ENCODE assay signal across 16 mouse cellular contexts in genomic region chr12:25293470-25294178, GRCm38 (mm10).
DNase-seq lines count a peak whose midpoint lies in the region; ATAC-seq and TF ChIP-seq lines count a peak whose summit lies in the region.
"Had no signal": no experiment of that assay in that cellular context is flagged by ENCODE, and none has a peak within 500 bp of the region (broad histone marks: within the 10 kb centered on the region; RNA-seq: fewer than 3 reads in every experiment).

No protein-coding gene starts in this region.

- TF ChIP-seq CTCF in heart, adult 2 months (IDR thresholded peaks at IDR 0.05): no peak
- no peak for TF ChIP-seq CTCF in brain, embryonic 14.5 days (IDR thresholded peaks at IDR 0.05; ENCODE audit: borderline replicate concordance, extremely low read depth, insufficient read depth, insufficient read length)
- no peak for TF ChIP-seq CTCF in lung, postnatal 0 days (IDR thresholded peaks at IDR 0.05)

- TF ChIP-seq EP300 in heart, adult 2 months (IDR thresholded peaks at IDR 0.05; ENCODE audit: insufficient read depth, low read depth, low read length): no peak
- TF ChIP-seq EP300 in lung, postnatal 0 days (IDR thresholded peaks at IDR 0.05): peak; percentile 63; the same call in 1 of the 2 replicates

- peaks cover 11 to 35% of the 10 kb centered on the region in 2 experiments for H3K4me1 ChIP-seq in heart, embryonic 14.5 days (ENCODE audit: control insufficient read depth in 2 of 2, insufficient read depth in 2 of 2, low read length in 2 of 2)
- H3K4me1 ChIP-seq in heart, adult 2 months (ENCODE audit: control insufficient read depth, insufficient read depth, low read length): no peaks in the 10 kb centered on the region; the same call in 1 of the 2 replicates
- H3K4me1 ChIP-seq in forebrain, embryonic 12.5 days: peaks cover 14% of the 10 kb centered on the region
- H3K4me1 ChIP-seq in lung, postnatal 0 days (ENCODE audit: insufficient read depth, low read depth, low read length): peaks cover 3% of the 10 kb centered on the region; the same call in 1 of the 2 replicates
- H3K4me1 ChIP-seq: limb, embryonic 15.5 days had no signal

- TF ChIP-seq POLR2A in heart, adult 2 months (IDR thresholded peaks at IDR 0.05; ENCODE audit: insufficient read depth, low read depth, low read length): no peak
- TF ChIP-seq POLR2A in brain, embryonic 14.5 days (IDR thresholded peaks at IDR 0.05; ENCODE audit: borderline replicate concordance, extremely low read depth, insufficient read depth, insufficient read length, poor library complexity, severe bottlenecking): no peak

- intact Hi-C loops in heart, adult 2 months (cut with DNase I): no loop called here

- no peaks in the 10 kb centered on the region for H3K27me3 ChIP-seq in heart, embryonic 14.5 days (ENCODE audit: control insufficient read depth, insufficient read depth, low read length)
- no peaks in the 10 kb centered on the region for H3K27me3 ChIP-seq in heart, adult 2 months (ENCODE audit: control insufficient read depth, insufficient read depth, low read length)
- peaks cover 3% of the 10 kb centered on the region; the same call in 1 of the 2 replicates for H3K27me3 ChIP-seq in forebrain, embryonic 12.5 days
- H3K27me3 ChIP-seq in lung, postnatal 0 days (replicated peaks; ENCODE audit: insufficient read depth, low read length): no peaks in the 10 kb centered on the region
- H3K27me3 ChIP-seq: limb, embryonic 15.5 days had no signal

- no peaks in the 10 kb centered on the region for H3K36me3 ChIP-seq in heart, embryonic 14.5 days (ENCODE audit: control insufficient read depth, insufficient read depth, low read length)
- no peaks in the 10 kb centered on the region for H3K36me3 ChIP-seq in heart, adult 2 months (ENCODE audit: control insufficient read depth, insufficient read depth, low read length)
- H3K36me3 ChIP-seq in forebrain, embryonic 12.5 days (replicated peaks): no peaks in the 10 kb centered on the region
- H3K36me3 ChIP-seq in lung, postnatal 0 days (ENCODE audit: insufficient read depth, low read length): no peaks in the 10 kb centered on the region
- H3K36me3 ChIP-seq: limb, embryonic 15.5 days had no signal

- peak overlapping the region; percentile 59 to 78 for H3K27ac ChIP-seq in heart, embryonic 14.5 days (replicated peaks in 1 of 2; ENCODE audit: control insufficient read depth in 1 of 2, insufficient read depth in 1 of 2, low read depth in 2 of 2, low read length in 2 of 2)
- no peak overlapping the region for H3K27ac ChIP-seq in heart, adult 2 months
- H3K27ac ChIP-seq in forebrain, embryonic 12.5 days: 0 out of 2 replicates have a peak overlapping the region, but pooled peaks have one; percentile 31
- H3K27ac ChIP-seq in lung, postnatal 0 days (ENCODE audit: low read length): no peak overlapping the region
- H3K27ac ChIP-seq: layer of hippocampus, adult 2 months; limb, embryonic 15.5 days; macrophage had no signal

- no peak overlapping the region for H3K9ac ChIP-seq in heart, embryonic 14.5 days (ENCODE audit: low read length)
- H3K9ac ChIP-seq in heart, adult 2 months (ENCODE audit: low read depth, low read length): no peak overlapping the region
- H3K9ac ChIP-seq in forebrain, embryonic 12.5 days: no peak overlapping the region
- H3K9ac ChIP-seq in lung, postnatal 0 days (replicated peaks; ENCODE audit: low read depth): no peak overlapping the region
- H3K9ac ChIP-seq: limb, embryonic 15.5 days had no signal

- H3K79me2 ChIP-seq in heart, adult 2 months (replicated peaks; ENCODE audit: control insufficient read depth, insufficient read depth, low read length): no peaks in the 10 kb centered on the region

- peak; percentile 78 for ATAC-seq in heart, embryonic 14.5 days (ENCODE audit: insufficient number of reproducible peaks, insufficient read depth, low FRiP score, low read depth)
- ATAC-seq in forebrain, embryonic 12.5 days (ENCODE audit: low FRiP score): peak; percentile 41; the same call in 1 of the 2 replicates
- peak; percentile 76 for ATAC-seq in lung, postnatal 0 days
- ATAC-seq in megakaryocyte progenitor cell, adult 5-6 weeks (replicated peaks; ENCODE audit: poor library complexity): no peak

- H3K9me3 ChIP-seq in heart, embryonic 14.5 days (ENCODE audit: control insufficient read depth, low read length): no peaks in the 10 kb centered on the region
- H3K9me3 ChIP-seq in forebrain, embryonic 12.5 days: no peaks in the 10 kb centered on the region
- H3K9me3 ChIP-seq in lung, postnatal 0 days (ENCODE audit: low read length): no peaks in the 10 kb centered on the region
- H3K9me3 ChIP-seq: limb, embryonic 15.5 days had no signal

- 7% methylated on average over 6 of the region's 6 CpGs for WGBS in heart, embryonic 14.5 days
- 48% methylated on average over 6 of the region's 6 CpGs for WGBS in heart, adult 2 months
- WGBS in forebrain, embryonic 12.5 days: 30% methylated on average over 6 of the region's 6 CpGs
- WGBS in lung, postnatal 0 days: 33% methylated on average over 6 of the region's 6 CpGs

- DNase-seq in heart, adult 2 months: no peak
- peak; percentile 75 for DNase-seq in brain, embryonic 14.5 days (ENCODE audit: low read depth)
- peak; percentile 77 for DNase-seq in lung, postnatal 0 days (ENCODE audit: low spot score)
- no peak for DNase-seq in right cerebral cortex, postnatal 4 days
- DNase-seq: adrenal gland, postnatal 36 days; cerebellum, postnatal 25 days; kidney, adult 8-10 months; right cerebral cortex, postnatal 25 days; thymus, adult 18-20 months had no signal

- peak overlapping the region; percentile 42 for H3K4me2 ChIP-seq in heart, embryonic 14.5 days (ENCODE audit: low read length)
- H3K4me2 ChIP-seq in forebrain, embryonic 12.5 days: peak overlapping the region; percentile 2; the same call in 1 of the 2 replicates
- no peak overlapping the region for H3K4me2 ChIP-seq in lung, postnatal 0 days (replicated peaks; ENCODE audit: low read depth, low read length)
- H3K4me2 ChIP-seq: limb, embryonic 15.5 days had no signal

- no peak overlapping the region for H3K4me3 ChIP-seq in heart, embryonic 14.5 days (ENCODE audit: control insufficient read depth in 1 of 2, insufficient read depth in 1 of 2, low read depth in 1 of 2, low read length in 2 of 2)
- H3K4me3 ChIP-seq in heart, adult 2 months: no peak overlapping the region
- no peak overlapping the region for H3K4me3 ChIP-seq in forebrain, embryonic 12.5 days (replicated peaks)
- H3K4me3 ChIP-seq in lung, postnatal 0 days (ENCODE audit: low read depth, low read length): no peak overlapping the region
- H3K4me3 ChIP-seq: layer of hippocampus, adult 2 months; limb, embryonic 15.5 days; myocyte had no signal

Comparison
In these comparisons a context has a peak if more than half of its experiments do, and no peak if none do; other contexts are left out.
1. H3K27ac ChIP-seq: peak in heart, embryonic 14.5 days (2 of 2) and forebrain, embryonic 12.5 days (single experiment); none in heart, adult 2 months (single experiment) and lung, postnatal 0 days (single experiment).
2. DNase-seq: peak in brain, embryonic 14.5 days (single experiment) and lung, postnatal 0 days (single experiment); none in heart, adult 2 months (0 of 2) and right cerebral cortex, postnatal 4 days (single experiment).